Comparison of ENCODE assay signal across 24 mouse cellular contexts in genomic region chr11:96843627-96844026, GRCm38 (mm10).
"Had no signal": no experiment of that assay in that cellular context is flagged by ENCODE, and none has a peak within 500 bp of the region (broad histone marks: within the 10 kb centered on the region; RNA-seq: fewer than 3 reads in every experiment).

No protein-coding gene starts in this region.

- H3K36me3 ChIP-seq: embryonic facial prominence, embryonic 10.5 days; embryonic facial prominence, embryonic 12.5 days; embryonic facial prominence, embryonic 13.5 days; embryonic facial prominence, embryonic 15.5 days; forebrain, embryonic 10.5 days; forebrain, embryonic 12.5 days; forebrain, embryonic 15.5 days; heart, embryonic 10.5 days had no signal

- H3K27ac ChIP-seq: embryonic facial prominence, embryonic 10.5 days; embryonic facial prominence, embryonic 12.5 days; embryonic facial prominence, embryonic 13.5 days; embryonic facial prominence, embryonic 15.5 days; forebrain, embryonic 10.5 days; forebrain, embryonic 12.5 days; forebrain, embryonic 13.5 days; forebrain, embryonic 15.5 days; gastrocnemius, adult 2 months; heart, adult 2 months; heart, embryonic 10.5 days had no signal

- H3K9ac ChIP-seq: embryonic facial prominence, embryonic 12.5 days; embryonic facial prominence, embryonic 13.5 days; embryonic facial prominence, embryonic 15.5 days; forebrain, embryonic 12.5 days; forebrain, embryonic 13.5 days; forebrain, embryonic 15.5 days; forebrain, postnatal 0 days had no signal

- H3K4me3 ChIP-seq: embryonic facial prominence, embryonic 10.5 days; embryonic facial prominence, embryonic 12.5 days; embryonic facial prominence, embryonic 13.5 days; embryonic facial prominence, embryonic 15.5 days; erythroblast, embryonic 14.5 days; forebrain, embryonic 10.5 days; forebrain, embryonic 12.5 days; forebrain, embryonic 13.5 days; forebrain, embryonic 15.5 days; gastrocnemius, adult 2 months; heart, adult 2 months; heart, embryonic 10.5 days had no signal

- H3K9me3 ChIP-seq: embryonic facial prominence, embryonic 10.5 days; embryonic facial prominence, embryonic 12.5 days; embryonic facial prominence, embryonic 13.5 days; embryonic facial prominence, embryonic 15.5 days; forebrain, embryonic 10.5 days; forebrain, embryonic 12.5 days; forebrain, embryonic 13.5 days; forebrain, embryonic 15.5 days; heart, embryonic 10.5 days had no signal

- H3K27me3 ChIP-seq: embryonic facial prominence, embryonic 12.5 days; embryonic facial prominence, embryonic 13.5 days; embryonic facial prominence, embryonic 15.5 days; forebrain, embryonic 13.5 days; forebrain, embryonic 15.5 days had no signal

- DNase-seq: cerebellum, adult 9-11 months; cerebellum, postnatal 10 days; cerebellum, postnatal 14 days; cerebellum, postnatal 36 days; embryo, embryonic 11 days; forebrain, postnatal 0 days; gastrocnemius, adult 2 months; gastrocnemius, postnatal 10 days; gastrocnemius, postnatal 14 days; gastrocnemius, postnatal 25 days; gastrocnemius, postnatal 36 days; heart, adult 18-20 months; heart, adult 2 months had no signal

- H3K4me2 ChIP-seq: embryonic facial prominence, embryonic 12.5 days; embryonic facial prominence, embryonic 13.5 days; embryonic facial prominence, embryonic 15.5 days; forebrain, embryonic 12.5 days; forebrain, embryonic 13.5 days; forebrain, embryonic 15.5 days; heart, embryonic 11.5 days had no signal

- H3K4me1 ChIP-seq: forebrain, embryonic 13.5 days; forebrain, embryonic 15.5 days had no signal
